Mouse (Mus musculus): ENCODE data around the gene Card11.

DNA sequence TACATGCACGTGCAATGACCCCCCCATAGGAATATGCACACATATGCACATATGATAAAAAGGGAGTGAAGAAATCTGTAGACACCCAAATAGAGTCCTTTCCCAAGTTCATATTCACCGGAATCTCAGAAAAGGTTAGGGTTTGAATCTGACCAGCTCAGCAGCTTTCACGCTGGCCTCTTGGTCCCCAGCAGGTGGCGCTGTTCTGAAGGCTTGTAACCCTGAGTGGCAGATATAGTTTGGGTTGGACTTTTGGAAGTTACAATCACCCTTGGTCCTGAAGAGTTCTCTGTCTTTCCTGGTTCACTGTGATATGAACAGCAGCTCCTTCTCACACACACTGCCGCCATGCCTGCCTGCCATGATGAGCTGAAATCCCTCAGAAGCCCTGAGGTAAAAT is 24.1 kb upstream of the Card11 start:
- TF ChIP-seq ZC3H11A (IDR thresholded peaks at IDR 0.05; ENCODE audit: borderline replicate concordance, low read depth, low read length), result peak; percentile 41; the same call in 1 of the 2 replicates
- no peak for TF ChIP-seq HCFC1 (IDR thresholded peaks at IDR 0.05; ENCODE audit: borderline replicate concordance, insufficient read depth, low read length)
- no peak for TF ChIP-seq CHD2 (IDR thresholded peaks at IDR 0.05; ENCODE audit: low read depth, low read length)
